Mouse (Mus musculus) megakaryocyte progenitor cell, adult 5-6 weeks (primary cell): ENCODE data around the gene Josd1. TPM values are rescaled to one million over a fixed set of nuclear protein-coding genes. Genes with fewer than 3 reads are reported as not detected.
"Not testable (repeated sequence)": the region's sequence is repeated elsewhere in the genome, so short reads cannot be mapped to it uniquely, and the experiment has no call there.

ENCODE experiments used
- ATAC-seq: replicated peaks from 2 replicates; pipeline ENCODE4 v1.8.0; 2016; ENCODE audit warnings: mild to moderate bottlenecking, moderate TSS enrichment, inconsistent platforms; ENCODE audit not compliant: poor library complexity
- total RNA-seq, 2 experiments: library from RNA; stranded (forward) in 1 of 2; stranded (reverse) in 1 of 2; fragments of 157-497, 149-512 nt in 1 of 2; fragments of 200-1000 nt in 1 of 2; gene quantifications; 2 replicates each; pipeline versions ENCODE4 v1.2.3 to v1.2.4; 2015 to 2017

Gene Josd1
- total RNA-seq, 2 experiments from 2014 or later: 18.9 to 26.2 TPM

DNA sequence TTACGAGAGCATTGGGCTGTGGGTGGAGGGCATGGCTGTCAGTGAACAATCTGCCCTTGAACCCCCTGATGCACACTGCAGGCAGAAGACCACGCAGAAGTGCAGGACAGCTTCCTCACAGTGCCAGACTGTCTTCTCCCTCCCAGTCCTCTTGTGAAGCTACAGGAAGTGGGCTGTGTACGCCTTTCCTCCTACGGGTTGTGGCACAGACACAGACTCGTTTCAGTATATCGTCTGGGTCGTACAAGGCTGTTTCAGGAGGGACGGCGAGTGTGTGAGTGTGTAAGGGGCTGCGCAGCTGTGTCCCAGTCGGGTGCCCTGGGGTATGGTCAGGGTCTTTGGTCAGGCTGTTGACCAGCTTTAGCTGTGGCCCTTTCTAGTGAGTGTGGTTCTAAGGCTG lies 6.0 kb upstream of the Josd1 start:
- peak; percentile 11 for ATAC-seq

DNA sequence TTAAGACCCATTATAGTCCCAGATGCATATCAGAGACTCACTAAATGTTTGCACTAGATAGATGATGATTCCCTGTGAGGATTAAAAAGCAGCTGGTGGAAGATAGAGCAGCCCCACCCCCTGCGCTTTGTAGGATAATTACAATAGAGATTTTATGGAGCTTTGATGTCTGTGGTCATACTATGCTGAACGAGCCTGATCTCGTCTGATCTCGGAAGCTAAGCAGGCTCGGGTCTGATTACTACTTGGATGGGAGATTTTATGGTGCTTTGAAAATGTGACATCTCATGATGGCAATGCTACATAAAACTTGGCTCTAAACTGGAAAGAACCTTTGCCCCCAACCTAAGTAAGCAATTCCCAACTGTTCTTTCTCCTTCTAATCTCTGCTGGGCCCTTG lies 4.6 kb upstream of the Josd1 start:
- ATAC-seq: no peak

DNA sequence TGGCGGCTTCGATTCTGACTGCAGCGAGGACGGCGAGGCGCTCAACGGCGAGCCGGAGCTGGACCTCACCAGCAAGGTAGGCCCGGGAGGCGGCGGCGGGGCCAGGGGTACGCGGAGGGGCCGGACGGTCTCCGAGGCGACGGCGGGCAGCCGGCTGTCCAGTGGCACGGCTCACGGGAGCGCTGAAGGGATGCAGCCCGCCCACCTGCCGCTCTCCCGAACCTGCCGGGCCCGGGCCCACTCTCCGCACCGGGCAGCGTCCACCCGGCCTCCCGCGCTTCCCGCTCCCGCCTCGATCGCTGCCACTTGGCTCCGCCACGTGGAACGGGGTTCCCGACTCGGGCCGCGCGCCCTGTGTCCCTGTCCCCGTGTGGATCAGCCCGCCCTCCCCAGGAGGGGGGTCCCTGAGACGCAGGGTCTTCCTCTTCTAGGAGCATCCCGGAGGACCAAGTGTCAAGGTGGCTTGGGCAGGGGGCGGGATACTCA lies 3.3 kb upstream of the Josd1 start:
- no peak for ATAC-seq

DNA sequence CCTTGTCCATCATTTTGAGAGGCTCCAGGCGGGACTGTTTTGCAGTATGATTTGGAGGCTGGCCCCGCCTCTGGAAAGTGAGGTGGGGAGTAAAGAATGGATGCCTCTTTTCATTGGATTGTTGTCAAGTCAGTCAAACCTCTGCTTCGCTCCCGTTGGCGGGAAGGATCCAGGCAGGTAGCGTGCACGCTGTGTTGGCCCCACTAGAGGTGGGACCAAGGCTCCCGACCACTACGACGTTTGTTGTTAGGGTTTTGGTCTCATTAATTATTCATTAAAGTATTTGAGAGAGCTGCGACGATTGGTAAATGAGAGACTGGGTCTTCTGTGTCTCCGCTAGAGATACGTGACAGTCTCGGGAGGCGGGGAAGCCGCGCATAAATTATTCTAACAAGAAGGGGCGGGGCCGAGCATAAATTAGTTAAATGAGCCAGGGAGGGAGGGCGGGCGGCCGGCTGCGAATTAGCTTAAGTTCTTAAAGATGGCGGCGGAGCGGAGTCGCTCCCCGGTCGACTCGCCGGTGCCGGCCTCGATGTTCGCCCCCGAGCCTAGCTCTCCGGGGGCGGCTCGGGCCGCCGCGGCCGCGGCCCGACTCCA lies 2.8 kb upstream of the Josd1 start, which contains the start of gene Gtpbp1:
TSS of gene Gtpbp1 (plus strand) at position 420 of the 597 bp plus-strand sequence.
- ATAC-seq: peak; percentile 61

DNA sequence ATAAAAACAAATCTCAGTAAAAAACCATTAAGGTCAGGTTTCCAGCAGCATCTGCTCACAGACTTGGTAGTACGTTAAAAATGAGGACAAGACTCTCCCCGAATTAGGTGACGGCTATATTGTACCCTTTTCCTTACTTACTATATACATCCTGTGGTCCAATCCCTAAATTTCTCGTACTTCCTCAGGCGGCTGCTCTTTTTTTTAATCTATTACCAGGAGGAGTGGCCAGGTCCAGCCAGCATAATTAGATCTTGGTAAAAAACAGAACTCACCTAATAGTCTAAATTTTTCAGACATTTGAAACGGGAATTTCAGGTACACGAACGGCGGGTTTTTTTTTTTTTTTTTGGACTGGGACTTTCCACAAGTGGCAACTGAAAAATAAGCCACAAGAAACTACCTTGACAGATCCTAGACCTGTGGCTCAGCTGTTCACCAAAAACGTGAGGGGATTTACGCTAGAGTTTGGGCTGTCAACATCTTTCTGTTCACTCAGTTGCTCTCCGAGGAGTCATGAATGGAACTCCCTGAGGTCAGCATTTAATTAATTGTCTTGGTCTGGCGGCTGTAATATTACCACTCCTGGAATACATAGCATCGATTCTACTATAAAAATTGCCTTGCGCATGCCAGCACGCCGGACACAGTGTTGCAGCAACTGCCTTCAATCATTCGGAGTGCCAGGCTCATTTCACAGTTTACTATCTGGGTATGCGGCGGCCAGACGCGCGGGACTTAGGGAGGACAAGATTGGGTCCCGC lies 2.1 kb upstream of the Josd1 start:
- ATAC-seq: no peak

DNA sequence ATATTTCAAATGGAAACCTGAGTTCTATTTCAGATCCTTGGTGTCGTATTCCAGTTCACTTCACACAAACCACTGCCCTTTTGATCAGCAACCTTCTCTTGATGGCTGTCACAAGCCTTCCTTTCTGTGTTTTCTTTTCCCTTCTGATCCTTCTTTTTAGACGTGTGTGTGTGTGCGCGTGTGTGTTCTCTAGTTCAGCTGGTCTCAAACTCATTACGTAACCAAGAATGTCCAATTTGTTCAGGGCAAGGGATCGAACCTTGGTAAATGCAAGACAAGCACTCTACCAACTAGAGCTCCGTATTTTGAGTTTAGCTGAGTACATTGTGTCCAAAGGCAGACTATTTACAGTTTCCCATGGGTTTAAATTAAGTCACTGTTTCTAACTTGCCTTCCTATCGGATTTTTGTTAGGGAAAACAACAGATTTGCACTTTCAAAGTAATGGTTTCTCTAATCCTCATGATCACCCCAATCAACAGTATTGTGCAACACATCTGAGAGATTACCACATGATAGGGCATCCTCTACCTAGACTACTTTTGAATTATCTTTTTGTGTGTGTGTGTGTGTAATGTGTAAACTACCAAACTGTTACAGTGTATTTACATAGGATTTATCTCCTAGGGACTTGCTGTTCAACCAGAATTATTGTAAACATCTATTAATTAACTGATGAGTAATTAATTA lies 693 bp upstream of the Josd1 start:
- ATAC-seq: no peak

DNA sequence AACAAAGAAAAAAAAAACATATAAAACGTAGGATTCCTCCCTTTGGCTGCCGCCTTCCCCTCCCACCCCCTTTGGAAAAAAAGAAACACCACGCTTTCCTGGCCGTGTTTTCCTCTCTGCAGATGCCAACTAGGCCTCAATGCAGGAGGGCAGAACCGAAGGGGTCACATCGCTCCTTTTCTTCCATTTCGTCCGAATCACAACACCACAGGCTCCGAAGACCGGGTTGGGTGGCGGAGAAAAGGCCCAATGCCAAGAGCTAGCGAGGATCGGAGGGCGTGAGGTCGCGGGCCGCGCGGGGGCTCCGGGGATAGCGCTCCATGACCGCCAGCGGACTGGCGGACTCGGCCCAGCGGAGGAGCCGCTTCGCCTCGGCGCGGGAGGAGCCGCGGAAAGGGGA lies 544 bp downstream of the Josd1 start:
- ATAC-seq: no peak

DNA sequence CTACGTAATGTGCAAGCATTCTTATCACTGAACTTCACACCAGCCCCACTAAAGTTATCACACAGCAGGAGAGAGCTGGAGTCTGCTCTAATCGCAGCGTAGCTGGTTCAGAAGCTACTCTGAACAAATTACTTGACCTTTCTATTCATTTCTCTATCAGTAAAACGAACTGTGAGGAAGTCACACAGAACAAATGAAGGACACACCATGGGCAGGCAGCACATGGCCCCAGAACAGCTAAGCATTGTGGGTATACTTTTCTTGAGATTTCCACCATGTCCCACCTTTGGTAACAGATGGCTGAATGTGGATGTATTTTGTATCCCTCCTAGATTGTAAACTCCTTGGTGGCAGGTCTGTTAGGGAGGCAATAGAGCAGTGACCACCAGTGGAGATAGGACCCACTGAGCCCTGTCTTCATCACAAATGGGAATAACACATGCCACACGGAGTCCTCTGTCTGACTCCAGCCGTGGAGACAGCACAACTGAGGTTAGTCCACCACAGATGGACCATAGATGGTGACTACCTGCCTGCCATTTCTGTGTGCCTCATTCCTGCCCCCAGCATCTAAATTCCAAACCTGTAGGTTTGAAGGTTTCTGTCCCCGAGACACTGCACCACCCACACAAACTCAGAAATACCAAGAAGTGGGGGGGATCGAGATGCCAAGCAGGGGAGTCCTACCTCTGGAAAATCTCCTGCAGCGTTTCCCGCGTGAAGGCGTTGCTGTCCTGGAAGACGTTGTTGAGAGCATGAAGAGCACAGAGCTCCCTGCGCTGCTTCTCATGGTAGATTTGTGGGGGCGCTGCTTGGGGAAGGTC lies 1.5 kb downstream of the Josd1 start:
- ATAC-seq: no peak

DNA sequence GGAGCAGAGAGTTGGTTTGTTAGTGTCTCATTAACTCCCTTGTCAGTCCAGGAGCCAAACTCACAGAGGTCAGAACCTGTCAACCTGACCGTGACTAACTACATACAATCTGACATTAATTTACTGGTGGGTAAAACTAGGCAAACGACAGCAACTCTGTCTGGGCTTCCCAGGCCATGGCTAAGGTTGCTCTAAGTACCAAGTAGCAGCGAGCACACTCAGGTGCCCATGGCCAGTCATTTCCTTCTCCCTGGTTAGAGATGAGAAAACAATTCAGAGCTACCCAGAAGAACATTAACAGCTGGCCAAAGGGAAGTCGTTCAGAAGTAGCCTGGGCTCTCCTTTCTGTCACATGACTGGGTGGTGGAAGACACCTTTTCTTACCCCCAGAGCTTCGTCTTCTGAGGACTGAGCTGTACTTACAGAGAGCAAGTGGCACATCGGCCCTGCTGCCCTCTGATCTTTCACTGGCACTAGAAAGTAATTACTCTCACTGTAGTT lies 2.5 kb downstream of the Josd1 start:
- no peak for ATAC-seq

DNA sequence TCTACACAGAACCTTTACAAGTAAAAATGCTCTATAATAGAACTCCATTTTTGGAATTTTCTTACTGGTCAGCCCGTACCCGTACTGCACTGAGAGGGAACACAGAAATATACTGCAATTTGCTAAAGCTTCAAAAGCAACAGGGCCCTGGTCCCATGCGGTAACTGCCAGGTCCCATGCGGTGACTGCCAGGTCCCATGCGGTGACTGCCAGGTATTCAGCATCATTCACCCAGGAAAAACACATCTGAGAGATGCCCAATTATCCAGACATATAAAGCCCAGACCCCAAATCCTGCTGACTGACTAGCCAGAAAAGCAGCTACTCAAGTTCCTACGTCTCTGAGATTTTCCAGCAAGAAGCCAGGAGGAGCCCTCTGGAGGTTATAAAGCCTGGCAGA lies 3.1 kb downstream of the Josd1 start:
- no peak for ATAC-seq

DNA sequence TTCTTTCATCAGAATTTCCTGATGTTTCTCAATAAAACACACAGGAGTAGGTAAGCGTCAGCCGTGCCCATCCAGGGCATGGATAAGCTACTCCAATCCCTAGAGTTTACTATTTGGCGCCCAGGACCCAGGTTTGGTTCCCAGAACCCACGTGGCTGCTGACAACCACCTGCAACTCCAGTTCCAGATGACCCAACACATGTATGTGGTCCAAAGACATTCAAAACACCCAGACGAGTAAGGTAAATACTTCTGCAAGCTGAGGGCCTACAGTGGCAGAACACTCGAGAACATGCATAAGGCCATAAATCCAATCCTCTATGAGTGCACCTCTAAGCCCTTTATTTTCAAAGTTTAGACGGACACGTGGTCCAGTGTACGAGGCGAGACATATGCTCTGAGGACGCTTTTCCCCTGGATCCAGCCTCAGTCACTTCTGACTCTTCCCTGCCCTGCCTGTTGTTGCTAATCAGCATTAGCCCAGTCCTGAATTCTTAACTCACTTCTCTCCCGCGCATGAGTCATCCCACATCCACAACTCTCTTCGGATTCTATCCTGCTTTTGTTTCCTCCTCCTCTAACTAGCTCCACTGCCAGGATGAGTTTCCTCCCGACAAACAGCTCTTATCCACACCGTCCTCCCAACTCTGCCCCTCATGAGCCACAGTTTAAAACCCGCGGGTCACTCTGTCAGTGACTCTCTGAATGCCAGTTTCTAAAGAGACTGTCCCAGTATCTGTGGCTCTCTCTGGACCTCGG lies 3.8 kb downstream of the Josd1 start:
- no peak for ATAC-seq

DNA sequence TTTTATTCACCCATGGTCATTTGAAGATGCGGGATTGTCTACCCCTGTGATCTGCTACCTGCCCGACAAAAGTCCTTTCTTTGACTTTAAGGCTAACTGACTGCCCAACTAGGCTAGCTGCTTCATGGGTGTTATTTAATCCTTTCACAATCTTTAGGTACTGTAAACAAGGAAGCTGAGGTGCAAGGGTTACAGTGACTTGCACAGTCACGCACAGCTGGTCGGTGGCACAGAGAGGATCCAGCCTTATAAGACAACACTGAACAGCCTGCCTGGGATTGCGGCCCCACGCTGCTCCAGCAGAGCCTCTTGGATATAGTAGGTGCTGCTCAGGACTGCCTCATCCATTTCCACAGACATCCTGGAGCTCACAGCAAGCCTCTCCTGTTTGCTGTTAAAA lies 4.6 kb downstream of the Josd1 start:
- no peak for ATAC-seq

DNA sequence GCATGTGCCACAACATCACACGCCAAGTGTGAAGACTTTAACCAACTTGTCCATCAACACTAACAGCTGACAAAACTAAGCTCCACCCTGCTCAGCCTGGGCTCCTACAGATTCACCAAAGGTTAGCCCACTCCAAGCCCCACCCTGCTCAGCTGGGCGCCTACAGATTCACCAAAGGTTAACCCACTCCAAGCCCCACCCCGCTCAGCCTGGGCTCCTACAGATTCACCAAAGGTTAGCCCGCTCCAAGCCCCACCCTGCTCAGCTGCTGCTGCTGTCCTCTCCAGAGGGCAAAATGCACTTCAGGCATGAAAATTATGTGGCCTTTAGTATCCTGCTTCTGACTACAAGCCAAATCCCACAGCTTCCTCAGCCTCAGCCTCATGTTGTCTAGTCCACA lies 5.7 kb downstream of the Josd1 start:
- no peak for ATAC-seq

DNA sequence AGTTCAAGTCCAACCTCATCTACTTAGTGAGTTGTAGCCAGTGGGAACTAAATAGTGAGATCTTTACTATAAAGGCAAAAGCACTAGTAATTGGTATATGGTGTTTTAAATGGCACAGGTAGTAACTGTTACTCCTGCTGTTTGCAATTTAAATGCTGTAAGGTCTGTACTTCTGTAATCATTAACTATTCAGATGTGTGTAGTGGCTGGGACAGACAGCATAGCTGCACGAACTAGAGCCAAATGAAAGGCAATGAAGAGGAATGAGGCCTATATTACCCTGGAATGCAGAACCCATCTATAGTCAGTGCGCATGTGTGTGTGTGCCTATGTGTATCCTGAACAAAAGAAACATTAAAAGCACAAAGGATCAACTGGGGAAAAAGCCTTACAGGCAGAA lies 9.8 kb downstream of the Josd1 start:
- no peak for ATAC-seq

DNA sequence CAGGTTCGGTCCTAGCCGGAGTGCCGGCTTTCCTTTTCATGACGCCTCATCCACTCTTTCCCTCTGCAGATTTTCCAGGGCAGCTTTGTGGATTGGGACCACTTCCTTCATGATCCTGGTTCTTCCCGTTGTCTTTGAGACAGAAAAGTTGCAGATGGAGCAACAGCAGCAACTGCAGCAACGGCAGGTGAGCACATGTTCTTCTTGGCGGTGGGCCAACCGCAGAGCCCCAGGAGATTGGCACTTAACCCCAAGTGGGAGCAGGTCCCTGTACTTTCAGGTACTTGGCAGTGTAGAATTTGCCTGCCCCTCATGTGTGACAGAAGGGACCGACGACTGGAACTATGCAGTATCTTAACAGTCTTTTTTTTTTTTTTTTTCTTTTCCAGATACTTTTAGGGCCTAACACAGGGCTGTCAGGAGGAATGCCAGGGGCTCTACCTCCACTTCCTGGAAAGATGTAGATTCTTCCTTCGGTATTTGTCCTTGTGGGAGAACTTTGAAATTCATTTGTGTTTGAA lies 15.8 kb downstream of the Josd1 start:
- ATAC-seq: not testable (repeated sequence)

DNA sequence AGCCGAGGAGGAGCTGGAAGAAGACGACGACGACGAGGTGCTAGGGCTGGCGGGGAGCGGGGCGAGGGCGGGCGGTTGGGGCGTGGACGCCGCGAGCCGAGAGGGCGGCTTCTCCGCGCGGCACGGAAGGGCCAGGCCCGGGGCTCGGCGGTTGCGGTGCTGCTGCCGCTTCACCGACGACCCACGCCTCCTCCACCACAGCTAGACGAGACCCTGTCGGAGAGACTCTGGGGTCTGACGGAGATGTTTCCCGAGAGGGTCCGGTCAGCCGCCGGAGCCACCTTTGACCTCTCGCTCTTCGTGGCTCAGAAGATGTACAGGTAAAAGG lies 16.8 kb downstream of the Josd1 start:
- ATAC-seq: no peak; the same call in 1 of the 2 replicates

DNA sequence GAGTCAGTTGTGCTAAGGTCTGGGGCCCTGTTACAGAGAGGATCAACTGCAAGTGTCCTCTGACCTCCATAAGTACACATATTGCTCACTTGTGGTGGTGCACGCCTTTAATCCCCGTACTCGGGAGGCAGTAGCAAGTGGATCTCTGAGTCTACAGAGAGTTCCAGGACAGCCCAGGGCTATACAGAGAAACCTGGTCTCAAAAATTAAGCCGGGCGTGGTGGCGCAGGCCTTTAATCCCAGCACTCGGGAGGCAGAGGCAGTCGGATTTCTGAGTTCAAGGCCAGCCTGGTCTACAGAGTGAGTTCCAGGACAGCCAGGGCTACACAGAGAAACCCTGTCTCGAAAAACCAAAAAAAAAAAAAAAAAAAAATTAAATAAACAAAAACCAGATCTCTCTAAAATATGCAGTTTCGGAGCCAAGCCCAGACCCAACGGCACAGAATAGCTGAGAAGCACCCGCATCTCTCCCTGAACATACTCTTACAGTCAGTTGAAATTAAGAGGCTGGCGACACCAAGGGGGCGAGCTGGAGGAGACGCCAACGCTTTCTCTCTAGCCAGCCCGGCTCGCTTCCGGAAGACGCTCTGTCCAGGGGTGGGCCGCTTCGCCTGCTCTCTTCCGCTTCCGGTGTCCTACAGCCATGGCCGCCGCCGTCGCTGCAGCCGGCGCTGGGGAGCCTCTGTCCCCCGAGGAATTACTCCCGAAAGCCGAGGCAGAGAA lies 17.3 kb downstream of the Josd1 start, which contains the start of gene Tomm22:
TSS of gene Tomm22 (plus strand) at position 613 of the 723 bp plus-strand sequence.
- peak; percentile 97 for ATAC-seq

DNA sequence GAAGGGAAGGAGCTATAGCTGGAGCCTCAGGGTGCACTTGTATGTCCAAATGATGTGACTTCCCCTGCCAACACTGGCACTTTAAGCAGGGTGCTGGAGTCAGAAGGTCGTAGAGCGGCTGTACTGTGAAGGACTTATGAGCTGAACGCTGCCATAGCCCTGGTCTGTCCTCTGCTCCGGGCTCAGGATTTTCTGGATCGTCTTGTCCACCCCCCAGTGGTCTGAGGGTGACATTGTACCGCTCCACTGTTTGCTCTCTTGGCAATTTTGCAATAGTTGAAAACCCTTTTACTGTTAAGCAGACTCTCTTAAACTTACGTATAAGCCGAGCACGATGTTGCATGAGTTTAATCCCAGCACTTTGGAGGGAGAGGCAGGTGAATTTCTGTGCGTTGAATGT lies 18.5 kb downstream of the Josd1 start:
- ATAC-seq: no peak

DNA sequence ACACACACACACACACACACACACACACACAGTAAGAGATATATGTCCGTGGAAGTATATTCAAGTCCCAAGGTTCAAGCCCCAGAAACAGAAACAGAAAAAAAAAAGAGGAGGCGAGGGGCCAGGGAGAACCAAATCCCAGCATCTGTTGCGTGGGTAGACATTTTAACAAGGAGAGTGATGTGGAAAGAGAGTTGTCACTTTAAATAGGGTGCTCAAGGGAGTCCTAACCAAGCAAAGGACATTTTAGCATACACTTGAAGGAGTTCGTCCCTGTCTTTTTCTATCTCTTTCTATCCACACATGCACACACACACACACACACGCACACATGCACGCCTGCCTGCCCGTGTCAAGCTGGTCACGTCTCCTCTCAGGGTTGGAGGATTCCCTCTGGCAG lies 23.1 kb downstream of the Josd1 start:
- ATAC-seq: no peak
